Mouse (Mus musculus) CD8-positive naive resting alpha-beta T cell, adult 57 days (primary cell): ENCODE data around the gene Pilrb1. TPM values are rescaled to one million over a fixed set of nuclear protein-coding genes. Genes with fewer than 3 reads are reported as not detected.

ENCODE experiments used
- total RNA-seq: library from RNA; stranded (reverse); gene quantifications from one replicate; pipeline ENCODE4 v1.2.4, GENCODE M21; 2023

The Pilrb1 gene
- total RNA-seq, result 2.2 TPM

GRCm38 (mm10) chr5:137857960-137858710 is at the start of gene Pilrb1:
Gene Pilrb1, minus strand, starts transcription at chr5:137858106.

DNA sequence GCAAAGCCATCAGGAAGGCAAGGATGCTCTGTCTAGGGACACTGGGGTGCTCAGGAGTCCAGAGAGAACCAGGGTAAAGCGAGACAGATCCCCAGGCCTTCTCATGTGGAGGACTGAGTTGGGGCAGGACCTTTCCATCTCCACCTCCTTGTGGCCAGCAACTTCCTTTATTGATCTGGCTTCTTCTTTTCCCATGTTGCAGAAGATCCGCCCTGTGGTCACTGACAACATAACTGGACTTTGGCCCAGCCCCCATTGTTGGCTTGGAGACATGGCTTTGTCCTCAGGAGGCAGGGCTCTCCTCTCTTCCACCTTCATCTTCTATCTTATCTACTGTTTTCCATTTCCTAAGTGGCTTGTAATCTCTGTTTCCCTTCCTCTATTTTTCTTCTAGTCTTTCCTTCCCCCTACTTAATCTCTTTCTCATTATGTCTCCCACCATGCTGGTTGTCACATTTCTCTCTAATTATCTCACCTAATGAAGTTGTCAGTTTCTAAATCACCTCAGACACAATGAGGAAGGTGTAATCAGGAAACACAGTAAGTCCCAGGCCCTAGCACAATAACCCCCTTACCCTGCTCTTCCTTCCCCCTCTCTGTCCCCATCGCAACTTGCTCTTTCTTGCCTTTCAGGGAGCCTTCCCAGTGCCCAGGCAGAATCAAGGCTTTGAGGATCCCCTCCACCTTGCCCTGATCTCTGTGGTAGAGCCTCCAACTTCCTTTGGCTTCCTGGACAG is 13.9 kb upstream of the Pilrb1 start, which contains the start of gene Pilrb2:
Gene Pilrb2, minus strand, starts transcription at position 172 of the 737 bp plus-strand sequence.

DNA sequence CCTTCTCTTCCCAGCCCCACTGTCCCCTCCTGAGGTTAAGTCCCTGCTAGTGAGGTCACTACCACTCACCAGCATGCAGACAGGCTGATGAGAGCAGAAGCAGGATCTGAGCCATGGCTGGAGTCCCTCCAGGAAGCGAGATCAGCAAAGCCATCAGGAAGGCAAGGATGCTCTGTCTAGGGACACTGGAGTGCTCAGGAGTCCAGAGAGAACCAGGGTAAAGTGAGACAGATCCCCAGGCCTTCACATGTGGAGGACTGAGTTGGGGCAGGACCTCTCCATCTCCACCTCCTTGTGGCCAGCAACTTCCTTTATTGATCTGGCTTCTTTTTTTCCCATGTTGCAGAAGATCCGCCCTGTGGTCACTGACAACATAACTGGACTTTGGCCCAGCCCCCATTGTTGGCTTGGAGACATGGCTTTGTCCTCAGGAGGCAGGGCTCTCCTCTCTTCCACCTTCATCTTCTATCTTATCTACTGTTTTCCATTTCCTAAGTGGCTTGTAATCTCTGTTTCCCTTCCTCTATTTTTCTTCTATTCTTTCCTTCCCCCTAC is 21.9 kb downstream of the Pilrb1 start, which contains the start of gene Pilra:
Gene Pilra, minus strand, starts transcription at position 316 of the 555 bp plus-strand sequence.

Other genes with a start within 250 kb of the Pilrb1 start
- gene Pcolce, start 244.3 kb downstream of the Pilrb1 start, total RNA-seq, result 1.2 TPM
- 0.34 TPM for gene Fbxo24, start 229.1 kb downstream of the Pilrb1 start, total RNA-seq
- gene Lrch4, start 229.0 kb downstream of the Pilrb1 start, total RNA-seq, result 171 TPM
- 44.2 TPM for gene Gm20605, start 228.9 kb downstream of the Pilrb1 start, total RNA-seq
- gene Sap25, start 216.8 kb downstream of the Pilrb1 start, total RNA-seq, result 81.9 TPM
- gene Irs3, start 212.4 kb downstream of the Pilrb1 start, total RNA-seq, result not detected
- gene Agfg2, start 173.4 kb downstream of the Pilrb1 start, total RNA-seq, result 22.2 TPM
- 1.3 TPM for gene Nyap1, start 116.5 kb downstream of the Pilrb1 start, total RNA-seq
- 190 TPM for gene Tsc22d4, start 112.4 kb downstream of the Pilrb1 start, total RNA-seq
- 22.6 TPM for gene Ppp1r35, start 79.3 kb downstream of the Pilrb1 start, total RNA-seq
- gene Mepce, start 70.5 kb downstream of the Pilrb1 start, total RNA-seq, result 196 TPM
- 26.4 TPM for gene Zcwpw1, start 70.3 kb downstream of the Pilrb1 start, total RNA-seq
- gene Pilra, start 21.8 kb downstream of the Pilrb1 start, total RNA-seq, result 1.9 TPM
- gene Pilrb2, start 13.7 kb upstream of the Pilrb1 start, total RNA-seq, result 3.6 TPM
- not detected for gene Cyp3a13, start 63.5 kb upstream of the Pilrb1 start, total RNA-seq
- not detected for gene Gjc3, start 105.0 kb upstream of the Pilrb1 start, total RNA-seq
- gene Azgp1, start 123.4 kb upstream of the Pilrb1 start, total RNA-seq, result not detected
- not detected for gene Smok3a, start 163.2 kb upstream of the Pilrb1 start, total RNA-seq
- gene Smok3b, start 163.3 kb upstream of the Pilrb1 start, total RNA-seq, result not detected
- not detected for gene Smok3c, start 195.1 kb upstream of the Pilrb1 start, total RNA-seq
- 23.5 TPM for gene Zkscan1, start 227.0 kb upstream of the Pilrb1 start, total RNA-seq